Mouse (Mus musculus) embryonic fibroblast, embryonic 13.5 days (primary cell): ENCODE results near the gene Gm42417. TPM values are rescaled to one million over a fixed set of nuclear protein-coding genes. Genes with fewer than 3 reads are reported as not detected.

ENCODE experiments used
- H3K27ac ChIP-seq: 2 replicates; pipeline ENCODE4 v1.5.1; 2012; ENCODE audit warnings: low read length, control low read depth, inconsistent platforms; ENCODE audit not compliant: insufficient read depth
- H3K4me1 ChIP-seq: 2 replicates; pipeline ENCODE4 v1.6.1; 2011; ENCODE audit warnings: low read length; ENCODE audit not compliant: control insufficient read depth, insufficient read depth
- H3K4me3 ChIP-seq: 2 replicates; pipeline ENCODE4 v1.5.1; 2011; ENCODE audit warnings: mild to moderate bottlenecking, control low read depth, low read length; ENCODE audit not compliant: insufficient read depth
- CTCF ChIP-seq: IDR thresholded peaks from 2 replicates; pipeline ENCODE4 v1.5.1; 2011; ENCODE audit warnings: mild to moderate bottlenecking, control low read depth, low read length, moderate library complexity, borderline replicate concordance; ENCODE audit not compliant: insufficient read depth
- POLR2A ChIP-seq: IDR thresholded peaks from 2 replicates; pipeline ENCODE4 v1.6.1; 2011; ENCODE audit warnings: low read depth, mild to moderate bottlenecking, control low read depth, low read length, moderate library complexity
- polyA plus RNA-seq: library from polyadenylated mRNA; stranded (reverse); fragments of >200 nt; gene quantifications from 2 replicates; pipeline ENCODE4 v1.2.4, GENCODE M21; 2011; ENCODE audit warnings: low read depth; ENCODE audit not compliant: missing spikeins, insufficient read length

Gene Gm42417
- polyA plus RNA-seq, 1 experiment = not detected

GRCm38 (mm10) chr1:36574196-36574955 lies 35.1 kb upstream of the Gm42417 start:
- no peak overlapping the region for H3K4me3 ChIP-seq
- TF ChIP-seq POLR2A (no peak), CTCF (no peak)
- no peak overlapping the region for H3K27ac ChIP-seq
- H3K4me1 ChIP-seq = no peaks in the 10 kb centered on the region

GRCm38 (mm10) chr1:36573524-36573923 lies 34.3 kb upstream of the Gm42417 start:
- no peak overlapping the region for H3K27ac ChIP-seq
- H3K4me1 ChIP-seq = no peaks in the 10 kb centered on the region
- TF ChIP-seq CTCF (no peak), POLR2A (no peak)
- no peak overlapping the region for H3K4me3 ChIP-seq

- Histone ChIP-seq H3K4me1 (no peaks in the 10 kb centered on the region), H3K4me3 (no peak overlapping the region)
- TF ChIP-seq POLR2A = no peak
- TF ChIP-seq CTCF = no peak
These were observed 33.5 kb upstream of the Gm42417 start for GRCm38 (mm10) chr1:36572709-36573108.

GRCm38 (mm10) chr1:36572140-36572700 lies 33.0 kb upstream of the Gm42417 start:
- TF ChIP-seq POLR2A = no peak
- Histone ChIP-seq H3K27ac (no peak overlapping the region), H3K4me1 (no peaks in the 10 kb centered on the region), H3K4me3 (no peak overlapping the region)

More at GRCm38 (mm10) chr1:36572709-36573108, 33.5 kb upstream of the Gm42417 start:
- H3K27ac ChIP-seq = no peak overlapping the region

- no peak for TF ChIP-seq POLR2A
- TF ChIP-seq CTCF = no peak
- no peak overlapping the region for H3K27ac ChIP-seq
- H3K4me3 ChIP-seq = no peak overlapping the region
- 0 out of 2 replicates have a peak, but pooled peaks cover under 1% of the 10 kb centered on the region for H3K4me1 ChIP-seq
These were observed 32.4 kb upstream of the Gm42417 start for GRCm38 (mm10) chr1:36571627-36572026.

GRCm38 (mm10) chr1:36570320-36570719 lies 31.1 kb upstream of the Gm42417 start:
- Histone ChIP-seq H3K4me1 (0 out of 2 replicates have a peak, but pooled peaks cover 3% of the 10 kb centered on the region), H3K4me3 (no peak overlapping the region), H3K27ac (no peak overlapping the region)
- TF ChIP-seq POLR2A = no peak
- no peak for TF ChIP-seq CTCF

- H3K4me1 ChIP-seq = 0 out of 2 replicates have a peak, but pooled peaks cover 3% of the 10 kb centered on the region
- no peak overlapping the region for H3K4me3 ChIP-seq
- H3K27ac ChIP-seq = no peak overlapping the region
- no peak for TF ChIP-seq CTCF
These were observed 30.6 kb upstream of the Gm42417 start for GRCm38 (mm10) chr1:36569694-36570276.

GRCm38 (mm10) chr1:36568776-36569175 lies 29.5 kb upstream of the Gm42417 start:
- H3K4me1 ChIP-seq = 0 out of 2 replicates have a peak, but pooled peaks cover 3% of the 10 kb centered on the region
- H3K27ac ChIP-seq = no peak overlapping the region
- TF ChIP-seq CTCF (no peak), POLR2A (no peak)
- no peak overlapping the region for H3K4me3 ChIP-seq

- Histone ChIP-seq H3K27ac (no peak overlapping the region), H3K4me3 (no peak overlapping the region), H3K4me1 (0 out of 2 replicates have a peak, but pooled peaks cover 3% of the 10 kb centered on the region)
- no peak for TF ChIP-seq POLR2A
- no peak for TF ChIP-seq CTCF
These were observed 28.8 kb upstream of the Gm42417 start for GRCm38 (mm10) chr1:36567818-36568603.

GRCm38 (mm10) chr1:36566425-36566824 lies 27.2 kb upstream of the Gm42417 start:
- H3K4me3 ChIP-seq = no peak overlapping the region
- H3K4me1 ChIP-seq = 0 out of 2 replicates have a peak, but pooled peaks cover 3% of the 10 kb centered on the region
- TF ChIP-seq POLR2A (no peak), CTCF (no peak)
- no peak overlapping the region for H3K27ac ChIP-seq
